Mouse (Mus musculus): ENCODE results near the gene Tmem229b.

GRCm38 (mm10) chr12:79035349-79035748 lies 27.9 kb upstream of the Tmem229b start:
- TF ChIP-seq CTCF (IDR thresholded peaks at IDR 0.05; ENCODE audit: control insufficient read depth, insufficient read depth, insufficient replicate concordance, low read depth, low read length) = no peak
- TF ChIP-seq POLR2A (IDR thresholded peaks at IDR 0.05; ENCODE audit: control insufficient read depth, low read depth, low read length) = no peak

Measured in testis, adult 2 months (tissue).